Mouse (Mus musculus): ENCODE data around the gene Trpm8. TPM values are rescaled to one million over a fixed set of nuclear protein-coding genes. Genes with fewer than 3 reads are reported as not detected.

The Trpm8 gene
- polyA plus RNA-seq, 1 experiment from 2014 or later = not detected

GRCm38 (mm10) chr1:88274371-88275077 is 2.9 kb upstream of the Trpm8 start:
- no peak overlapping the region for H3K4me3 ChIP-seq
- H3K27me3 ChIP-seq (ENCODE audit: low read depth, poor library complexity, severe bottlenecking) = no peaks in the 10 kb centered on the region
- peaks cover 62% of the 10 kb centered on the region for H3K36me3 ChIP-seq
- no peak overlapping the region for H3K27ac ChIP-seq
- DNase-seq (ENCODE audit: low spot score) = no peak
- 77% methylated on average over 11 of the region's 11 CpGs for WGBS
- H3K4me1 ChIP-seq = peaks cover 14% of the 10 kb centered on the region
- peaks cover 14% of the 10 kb centered on the region; the same call in 1 of the 2 replicates for H3K9me3 ChIP-seq (replicated peaks)

- no peaks in the 10 kb centered on the region for H3K27me3 ChIP-seq (ENCODE audit: low read depth, poor library complexity, severe bottlenecking)
- peaks cover 14% of the 10 kb centered on the region for H3K4me1 ChIP-seq
- no peak for DNase-seq (ENCODE audit: low spot score)
- H3K4me3 ChIP-seq = no peak overlapping the region
- 72% methylated on average over 13 of the region's 13 CpGs for WGBS
- peaks cover 14% of the 10 kb centered on the region; the same call in 1 of the 2 replicates for H3K9me3 ChIP-seq (replicated peaks)
- H3K36me3 ChIP-seq = peaks cover 55% of the 10 kb centered on the region
- H3K27ac ChIP-seq = no peak overlapping the region
Observed at GRCm38 (mm10) chr1:88275078-88275680, 2.3 kb upstream of the Trpm8 start.

GRCm38 (mm10) chr1:88275698-88276523 is 1.6 kb upstream of the Trpm8 start:
- peak overlapping the region; percentile 92 for H3K27ac ChIP-seq
- WGBS = 72% methylated on average over 13 of the region's 13 CpGs
- peak overlapping the region; percentile 61 for H3K4me3 ChIP-seq
- peaks cover 51% of the 10 kb centered on the region for H3K36me3 ChIP-seq
- peaks cover 14% of the 10 kb centered on the region; the same call in 1 of the 2 replicates for H3K9me3 ChIP-seq (replicated peaks)
- no peaks in the 10 kb centered on the region for H3K27me3 ChIP-seq (ENCODE audit: low read depth, poor library complexity, severe bottlenecking)
- peaks cover 14% of the 10 kb centered on the region for H3K4me1 ChIP-seq
- DNase-seq (ENCODE audit: low spot score) = no peak

- Histone ChIP-seq H3K27ac (peak overlapping the region; percentile 92), H3K4me1 (peaks cover 14% of the 10 kb centered on the region), H3K9me3 (replicated peaks) (peaks cover 14% of the 10 kb centered on the region; the same call in 1 of the 2 replicates), H3K27me3 (ENCODE audit: low read depth, poor library complexity, severe bottlenecking) (no peaks in the 10 kb centered on the region), H3K4me3 (peak overlapping the region; percentile 61), H3K36me3 (peaks cover 45% of the 10 kb centered on the region)
- DNase-seq (ENCODE audit: low spot score) = no peak
- WGBS = 37% methylated on average over 10 of the region's 10 CpGs
Observed at GRCm38 (mm10) chr1:88276524-88277097, 850 bp upstream of the Trpm8 start.

GRCm38 (mm10) chr1:88277818-88278511 is 504 bp downstream of the Trpm8 start:
- 70% methylated on average over 18 of the region's 18 CpGs for WGBS
- DNase-seq (ENCODE audit: low spot score) = peak; percentile 74
- Histone ChIP-seq H3K36me3 (peaks cover 32% of the 10 kb centered on the region), H3K27me3 (ENCODE audit: low read depth, poor library complexity, severe bottlenecking) (no peaks in the 10 kb centered on the region), H3K4me1 (peaks cover 14% of the 10 kb centered on the region), H3K4me3 (peak overlapping the region; percentile 61), H3K27ac (peak overlapping the region; percentile 92), H3K9me3 (replicated peaks) (peaks cover 21% of the 10 kb centered on the region)

- Histone ChIP-seq H3K4me3 (no peak overlapping the region), H3K9me3 (replicated peaks) (peaks cover 29% of the 10 kb centered on the region), H3K27me3 (ENCODE audit: low read depth, poor library complexity, severe bottlenecking) (no peaks in the 10 kb centered on the region), H3K27ac (no peak overlapping the region), H3K36me3 (peaks cover 18% of the 10 kb centered on the region), H3K4me1 (peaks cover 14% of the 10 kb centered on the region)
- no peak for DNase-seq (ENCODE audit: low spot score)
- 73% methylated on average over 9 of the region's 9 CpGs for WGBS
Observed at GRCm38 (mm10) chr1:88279111-88280005, 1.9 kb downstream of the Trpm8 start.

- Histone ChIP-seq H3K9me3 (replicated peaks) (peaks cover 36% of the 10 kb centered on the region), H3K27me3 (ENCODE audit: low read depth, poor library complexity, severe bottlenecking) (no peaks in the 10 kb centered on the region), H3K27ac (no peak overlapping the region), H3K36me3 (peaks cover 10% of the 10 kb centered on the region), H3K4me1 (peaks cover 14% of the 10 kb centered on the region), H3K4me3 (no peak overlapping the region)
- no peak for DNase-seq (ENCODE audit: low spot score)
- WGBS = 81% methylated on average over 15 of the region's 15 CpGs
Observed at GRCm38 (mm10) chr1:88280006-88280690, 2.7 kb downstream of the Trpm8 start.

- no peaks in the 10 kb centered on the region for H3K36me3 ChIP-seq
- WGBS = 63% methylated on average over 3 of the region's 3 CpGs
- H3K27me3 ChIP-seq (ENCODE audit: low read depth, poor library complexity, severe bottlenecking) = no peaks in the 10 kb centered on the region
- H3K4me3 ChIP-seq = no peak overlapping the region
- DNase-seq (ENCODE audit: low spot score) = no peak
- H3K27ac ChIP-seq = no peak overlapping the region
- H3K4me1 ChIP-seq = no peaks in the 10 kb centered on the region
- H3K9me3 ChIP-seq (replicated peaks) = peaks cover 45% of the 10 kb centered on the region
Observed at GRCm38 (mm10) chr1:88282301-88282700, 4.8 kb downstream of the Trpm8 start.

GRCm38 (mm10) chr1:88283376-88284227 is 6.1 kb downstream of the Trpm8 start:
- WGBS = 82% methylated on average over 15 of the region's 15 CpGs
- H3K9me3 ChIP-seq (replicated peaks) = peaks cover 51% of the 10 kb centered on the region

GRCm38 (mm10) chr1:88284228-88284945 is 6.9 kb downstream of the Trpm8 start:
- 66% methylated on average over 10 of the region's 10 CpGs for WGBS
- peaks cover 51% of the 10 kb centered on the region for H3K9me3 ChIP-seq (replicated peaks)
- no peaks in the 10 kb centered on the region for H3K27me3 ChIP-seq (ENCODE audit: low read depth, poor library complexity, severe bottlenecking)
- H3K27ac ChIP-seq = no peak overlapping the region
- no peaks in the 10 kb centered on the region for H3K4me1 ChIP-seq
- no peaks in the 10 kb centered on the region for H3K36me3 ChIP-seq
- H3K4me3 ChIP-seq = no peak overlapping the region
- no peak for DNase-seq (ENCODE audit: low spot score)

More at GRCm38 (mm10) chr1:88283376-88284227, 6.1 kb downstream of the Trpm8 start:
- Histone ChIP-seq H3K4me3 (no peak overlapping the region), H3K36me3 (no peaks in the 10 kb centered on the region), H3K4me1 (no peaks in the 10 kb centered on the region), H3K27ac (no peak overlapping the region), H3K27me3 (ENCODE audit: low read depth, poor library complexity, severe bottlenecking) (no peaks in the 10 kb centered on the region)
- no peak for DNase-seq (ENCODE audit: low spot score)

Data from limb, embryonic 10.5 days (tissue).